Mouse (Mus musculus): ENCODE data around the gene Ntpcr. TPM values are rescaled to one million over a fixed set of nuclear protein-coding genes. Genes with fewer than 3 reads are reported as not detected.

Ntpcr gene
- polyA plus RNA-seq, 1 experiment = 47.9 TPM

- DNase-seq (ENCODE audit: extremely low spot score in 1 of 2, low spot score in 1 of 2) = no peak
These were observed 42.5 kb downstream of the Ntpcr start for GRCm38 (mm10) chr8:125772300-125772699.

- DNase-seq (ENCODE audit: extremely low spot score in 1 of 2, low spot score in 1 of 2) = no peak
These were observed 43.6 kb downstream of the Ntpcr start for GRCm38 (mm10) chr8:125773281-125773803.

- DNase-seq (ENCODE audit: extremely low spot score in 1 of 2, low spot score in 1 of 2) = no peak
These were observed 45.3 kb downstream of the Ntpcr start for GRCm38 (mm10) chr8:125775031-125775430.

- DNase-seq (ENCODE audit: extremely low spot score in 1 of 2, low spot score in 1 of 2) = no peak
These were observed 46.6 kb downstream of the Ntpcr start for GRCm38 (mm10) chr8:125776314-125776713.

- DNase-seq (ENCODE audit: extremely low spot score in 1 of 2, low spot score in 1 of 2) = no peak
These were observed 47.0 kb downstream of the Ntpcr start for GRCm38 (mm10) chr8:125776800-125777199.

- no peak for DNase-seq (ENCODE audit: extremely low spot score in 1 of 2, low spot score in 1 of 2)
These were observed 47.9 kb downstream of the Ntpcr start for GRCm38 (mm10) chr8:125777478-125778164.

- no peak for DNase-seq (ENCODE audit: extremely low spot score in 1 of 2, low spot score in 1 of 2)
These were observed 49.2 kb downstream of the Ntpcr start for GRCm38 (mm10) chr8:125778919-125779318.

GRCm38 (mm10) chr8:125779656-125780055, 49.9 kb downstream of the Ntpcr start:
- no peak for DNase-seq (ENCODE audit: extremely low spot score in 1 of 2, low spot score in 1 of 2)

- DNase-seq (ENCODE audit: extremely low spot score in 1 of 2, low spot score in 1 of 2) = no peak
These were observed 52.4 kb downstream of the Ntpcr start for GRCm38 (mm10) chr8:125782161-125782560.

- no peak for DNase-seq (ENCODE audit: extremely low spot score in 1 of 2, low spot score in 1 of 2)
These were observed 57.1 kb downstream of the Ntpcr start for GRCm38 (mm10) chr8:125786886-125787285.

GRCm38 (mm10) chr8:125792816-125793455, 63.2 kb downstream of the Ntpcr start:
- no peak for DNase-seq (ENCODE audit: extremely low spot score in 1 of 2, low spot score in 1 of 2)

GRCm38 (mm10) chr8:125795341-125795740, 65.6 kb downstream of the Ntpcr start:
- DNase-seq (ENCODE audit: extremely low spot score in 1 of 2, low spot score in 1 of 2) = no peak

- DNase-seq (ENCODE audit: extremely low spot score in 1 of 2, low spot score in 1 of 2) = no peak
These were observed 67.2 kb downstream of the Ntpcr start for GRCm38 (mm10) chr8:125796970-125797369.

Other genes starting within 250 kb of the Ntpcr start
- 26.7 and 29.7 TPM in 2 replicates for gene Sipa1l2, start 160.2 kb upstream of the Ntpcr start, polyA plus RNA-seq (2012; rRNA removed)
- gene Map10, start 60.1 kb upstream of the Ntpcr start, polyA plus RNA-seq (2012; rRNA removed) = 2.1 and 2.3 TPM in 2 replicates
- gene Pcnx2, start 168.4 kb downstream of the Ntpcr start, polyA plus RNA-seq (2012; rRNA removed) = 45.5 and 47.8 TPM in 2 replicates
- 1.4 and 1.5 TPM in 2 replicates for gene Map3k21, start 180.5 kb downstream of the Ntpcr start, polyA plus RNA-seq (2012; rRNA removed)